Mouse (Mus musculus): Measurements from ENCODE around the gene Atf7. TPM values are rescaled to one million over a fixed set of nuclear protein-coding genes. Genes with fewer than 3 reads are reported as not detected.
"Not testable (repeated sequence)": the region's sequence is repeated elsewhere in the genome, so short reads cannot be mapped to it uniquely, and the experiment has no call there.

Atf7 gene
- total RNA-seq, 2 experiments from 2014 or later = 60.2 to 62.5 TPM

GRCm38 (mm10) chr15:102656658-102657057, 31.4 kb upstream of the Atf7 start:
- H3K4me3 ChIP-seq = peak overlapping the region; percentile 65
- no peak for TF ChIP-seq CTCF (IDR thresholded peaks at IDR 0.05)
- H3K27ac ChIP-seq = peak overlapping the region; percentile 90
- intact Hi-C loops (cut with DNase I) = loop anchor here (2.0 kb wide), 1 partner anchor 32 kb away; the partner anchor contains the start of genes Atf7 and Gm28047
- DNase-seq = peak; percentile 43

GRCm38 (mm10) chr15:102651928-102652660, 26.8 kb upstream of the Atf7 start:
- DNase-seq; intact Hi-C loops (cut with DNase I); H3K4me3 ChIP-seq: not testable (repeated sequence)
- H3K27ac ChIP-seq = peak overlapping the region; percentile 70; the same call in 1 of the 2 replicates

GRCm38 (mm10) chr15:102651107-102651506, 25.8 kb upstream of the Atf7 start:
- peak; percentile 26 for DNase-seq
- intact Hi-C loops (cut with DNase I) = no loop called here
- H3K4me3 ChIP-seq = no peak overlapping the region
- no peak for TF ChIP-seq CTCF (IDR thresholded peaks at IDR 0.05)
- H3K27ac ChIP-seq = peak overlapping the region; percentile 70

GRCm38 (mm10) chr15:102635817-102636216, 10.6 kb upstream of the Atf7 start:
- Histone ChIP-seq H3K4me3 (no peak overlapping the region), H3K27ac (no peak overlapping the region)
- TF ChIP-seq CTCF (IDR thresholded peaks at IDR 0.05) = no peak
- no peak for DNase-seq
- intact Hi-C loops (cut with DNase I) = no loop called here

- Histone ChIP-seq H3K27ac (no peak overlapping the region), H3K4me3 (no peak overlapping the region)
- no peak for TF ChIP-seq CTCF (IDR thresholded peaks at IDR 0.05)
- intact Hi-C loops (cut with DNase I) = no loop called here
- no peak for DNase-seq
Observed at GRCm38 (mm10) chr15:102634684-102635083, 9.4 kb upstream of the Atf7 start.

GRCm38 (mm10) chr15:102625687-102626055, 407 bp upstream of the Atf7 start:
- DNase-seq = peak; percentile 66
- intact Hi-C loops (cut with DNase I) = loop anchor here (1.0 to 2.0 kb wide), 2 partner anchors 31 to 46 kb away; no protein-coding TSS in a partner anchor
- H3K4me3 ChIP-seq = peak overlapping the region; percentile 78
- peak overlapping the region; percentile 98 for H3K27ac ChIP-seq
- TF ChIP-seq CTCF (IDR thresholded peaks at IDR 0.05) = no peak

- DNase-seq = peak; percentile 39
- peak overlapping the region; percentile 78 for H3K4me3 ChIP-seq
- TF ChIP-seq CTCF (IDR thresholded peaks at IDR 0.05) = no peak
- H3K27ac ChIP-seq = peak overlapping the region; percentile 98
- intact Hi-C loops (cut with DNase I) = loop anchor here (2.0 kb wide), 1 partner anchor 32 kb away; no protein-coding TSS in a partner anchor
Observed at GRCm38 (mm10) chr15:102624291-102624969, 834 bp downstream of the Atf7 start.

- Histone ChIP-seq H3K4me3 (peak overlapping the region; percentile 78), H3K27ac (peak overlapping the region; percentile 98; the same call in 1 of the 2 replicates)
- TF ChIP-seq CTCF (IDR thresholded peaks at IDR 0.05) = no peak
- intact Hi-C loops (cut with DNase I) = no loop called here
- DNase-seq = no peak
Observed at GRCm38 (mm10) chr15:102623121-102623520, 2.1 kb downstream of the Atf7 start.

- no peak for DNase-seq
- Histone ChIP-seq H3K4me3 (peak overlapping the region; percentile 78), H3K27ac (peak overlapping the region; percentile 46; the same call in 1 of the 2 replicates)
- intact Hi-C loops (cut with DNase I) = no loop called here
- TF ChIP-seq CTCF (IDR thresholded peaks at IDR 0.05) = no peak
Observed at GRCm38 (mm10) chr15:102622536-102622935, 2.7 kb downstream of the Atf7 start.

- no peak overlapping the region for H3K27ac ChIP-seq
- no peak overlapping the region for H3K4me3 ChIP-seq
- peak; percentile 19; the same call in 1 of the 2 replicates for TF ChIP-seq CTCF (IDR thresholded peaks at IDR 0.05)
- DNase-seq = no peak
- intact Hi-C loops (cut with DNase I) = no loop called here
Observed at GRCm38 (mm10) chr15:102620765-102621164, 4.5 kb downstream of the Atf7 start.

- TF ChIP-seq CTCF (IDR thresholded peaks at IDR 0.05) = no peak
- no peak for DNase-seq
- Histone ChIP-seq H3K4me3 (no peak overlapping the region), H3K27ac (no peak overlapping the region)
- intact Hi-C loops (cut with DNase I) = no loop called here
Observed at GRCm38 (mm10) chr15:102619486-102619885, 5.8 kb downstream of the Atf7 start.

- peak overlapping the region; percentile 30; the same call in 1 of the 2 replicates for H3K4me3 ChIP-seq
- intact Hi-C loops (cut with DNase I) = no loop called here
- no peak for DNase-seq
- peak overlapping the region; percentile 60 for H3K27ac ChIP-seq
- no peak for TF ChIP-seq CTCF (IDR thresholded peaks at IDR 0.05)
Observed at GRCm38 (mm10) chr15:102617654-102618053, 7.6 kb downstream of the Atf7 start.

GRCm38 (mm10) chr15:102616174-102616573, 9.1 kb downstream of the Atf7 start:
- H3K27ac ChIP-seq = peak overlapping the region; percentile 20; the same call in 1 of the 2 replicates
- H3K4me3 ChIP-seq = no peak overlapping the region
- no peak for DNase-seq
- intact Hi-C loops (cut with DNase I) = no loop called here
- no peak for TF ChIP-seq CTCF (IDR thresholded peaks at IDR 0.05)

Measured in gastrocnemius, adult 2 months (tissue).